Mouse (Mus musculus): Measurements from ENCODE around the gene Vars2.

Vars2 gene

DNA sequence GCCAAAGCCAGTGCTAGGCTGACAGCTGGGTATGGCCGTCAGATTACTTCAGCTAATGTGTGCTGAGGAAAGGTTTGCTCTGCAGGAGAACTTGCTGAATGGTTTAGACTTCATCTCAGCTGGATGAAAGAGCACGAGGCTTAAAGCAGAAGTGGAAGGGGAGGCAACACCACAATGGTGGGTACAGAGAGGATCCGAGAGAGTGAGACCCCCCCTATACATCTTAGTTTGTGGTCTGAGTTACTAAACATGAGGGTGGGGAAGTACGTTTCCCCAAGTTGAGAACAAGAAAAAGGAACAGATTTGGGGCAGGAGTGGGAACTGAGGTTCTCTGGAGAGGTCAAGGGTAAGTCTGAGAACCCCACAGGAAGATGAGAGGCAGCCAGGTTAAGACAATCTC is 25.0 kb upstream of the Vars2 start:
- 63% methylated on average over 4 of the region's 4 CpGs for WGBS

DNA sequence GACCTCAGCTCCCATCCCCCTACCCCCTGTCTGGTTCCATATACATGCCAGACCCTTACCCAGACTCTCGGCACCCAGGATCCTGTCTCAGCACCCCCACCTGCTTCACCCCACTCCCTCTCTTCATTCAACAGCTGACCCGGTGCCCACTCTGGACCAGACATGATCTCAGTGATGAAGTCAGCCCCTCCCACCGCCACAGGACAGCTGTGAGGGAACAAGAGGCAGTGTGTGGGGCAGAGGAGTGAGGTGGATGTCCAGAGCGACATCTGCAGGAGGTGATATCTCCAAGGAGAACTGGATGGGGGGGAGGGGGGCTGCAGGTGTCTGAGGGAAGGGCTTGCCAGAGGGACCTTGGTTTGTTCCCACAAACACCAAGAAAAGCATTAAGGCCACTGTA is 24.4 kb upstream of the Vars2 start:
- 77% methylated on average over 4 of the region's 4 CpGs for WGBS

DNA sequence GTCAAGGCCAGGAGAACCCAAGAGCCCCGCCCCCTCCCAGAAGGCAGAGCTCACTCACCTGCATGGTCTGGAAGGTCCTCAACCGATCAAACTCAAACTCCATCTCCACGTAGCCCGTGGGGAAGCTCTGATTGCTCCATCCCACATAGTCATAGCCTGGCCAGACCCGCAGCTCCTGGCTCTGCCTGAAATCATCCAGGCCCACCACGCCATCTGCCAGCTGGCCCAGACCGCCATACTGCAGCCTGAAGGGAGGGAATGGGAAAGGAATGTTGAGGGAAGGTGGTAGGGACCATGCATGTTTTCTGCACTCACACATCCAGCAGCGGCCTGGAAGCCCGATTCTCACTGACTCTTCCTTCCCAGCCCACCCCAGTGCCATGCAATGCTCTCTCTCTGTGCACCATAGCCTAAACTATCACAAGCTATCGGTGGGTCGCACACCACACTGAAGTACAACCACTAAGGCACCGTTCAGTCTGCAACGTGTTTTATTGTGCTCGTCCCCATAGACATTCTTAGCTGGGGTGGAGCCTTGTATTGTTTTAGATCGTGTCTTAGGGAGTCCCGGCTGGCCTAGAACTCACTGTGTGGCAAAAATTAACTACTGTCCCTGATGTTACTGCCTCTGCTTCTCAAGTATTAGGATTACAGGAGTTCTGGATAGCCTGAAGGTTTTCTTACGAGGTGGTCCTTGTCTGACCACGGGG is 22.7 kb upstream of the Vars2 start:
- 81% methylated on average over 18 of the region's 18 CpGs for WGBS

DNA sequence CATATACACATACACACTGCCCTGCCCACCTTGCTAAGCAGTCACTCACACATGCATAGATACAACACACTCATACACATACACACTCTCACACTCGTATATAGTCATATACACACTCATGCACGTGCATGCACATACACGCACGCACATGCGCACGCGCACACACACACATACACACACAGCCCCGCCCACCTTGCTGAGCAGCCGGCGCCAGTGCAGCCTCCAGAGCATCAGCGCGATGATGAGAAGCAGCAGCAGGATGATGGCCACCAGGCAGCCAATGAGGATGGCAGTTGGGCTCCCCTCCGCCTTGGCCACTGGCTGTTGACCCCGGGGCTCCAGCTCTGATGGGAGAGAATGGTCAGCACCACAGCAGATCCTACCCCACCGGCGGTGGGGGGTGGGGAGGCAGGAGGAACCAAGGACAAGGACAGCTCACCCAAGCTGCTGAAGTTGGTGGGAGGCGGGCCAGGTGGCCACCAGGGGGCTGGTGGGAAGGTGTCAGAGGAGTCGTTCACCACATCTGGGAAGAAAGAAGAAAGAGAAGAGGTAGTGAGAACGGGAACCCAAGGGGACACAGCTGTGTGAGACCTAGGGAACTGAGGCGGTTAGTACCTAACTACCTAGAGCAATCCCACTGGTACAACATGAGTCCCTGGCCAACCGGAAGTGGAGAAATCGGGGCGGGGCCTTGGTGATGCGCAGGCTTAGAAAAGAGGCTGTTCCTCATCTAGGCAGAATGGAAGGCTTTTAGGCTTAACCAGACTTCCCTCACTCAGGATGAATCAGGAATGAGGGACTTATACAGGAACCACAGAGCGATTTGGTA is 21.2 kb upstream of the Vars2 start:
- 80% methylated on average over 25 of the region's 25 CpGs for WGBS

DNA sequence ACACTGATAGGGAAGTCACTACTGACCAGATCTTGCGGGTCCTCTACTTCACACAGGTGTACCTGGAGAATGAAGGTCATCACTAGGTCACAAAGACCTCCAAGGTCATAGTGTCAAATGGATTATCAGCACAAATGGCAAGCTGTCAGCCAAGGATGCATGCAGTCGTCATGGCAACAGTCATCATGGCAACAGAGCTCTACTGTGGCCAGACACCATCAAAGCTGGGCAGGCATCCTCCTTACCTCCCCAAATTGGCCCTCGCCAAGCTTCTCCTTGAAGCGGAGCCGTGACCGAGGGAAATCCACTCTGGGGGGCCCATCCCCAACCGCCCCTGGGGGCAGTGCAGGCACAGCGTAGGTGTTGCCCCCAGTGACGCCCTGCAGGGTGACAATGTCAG is 17.7 kb upstream of the Vars2 start:
- 58% methylated on average over 9 of the region's 9 CpGs for WGBS

DNA sequence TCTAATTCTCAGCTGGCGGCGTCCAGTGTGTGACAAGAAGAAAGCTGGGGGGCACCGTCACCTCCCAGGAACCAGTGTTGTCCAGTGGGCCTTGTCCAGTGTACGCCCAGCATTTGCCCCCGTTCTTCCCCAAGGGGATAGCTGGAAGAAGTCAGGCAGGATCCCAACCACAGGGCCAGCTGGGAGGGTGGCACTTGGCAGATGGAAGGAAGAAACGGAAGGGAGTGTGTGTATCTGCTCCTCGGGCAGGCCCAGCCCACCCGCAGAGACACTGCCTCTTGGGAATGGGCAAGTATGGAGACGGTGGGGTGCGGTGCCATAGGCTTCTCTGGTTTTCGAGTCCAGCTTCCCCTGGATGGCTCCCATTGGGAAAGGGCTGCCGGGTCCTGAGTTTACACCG is 14.6 kb upstream of the Vars2 start:
- 79% methylated on average over 13 of the region's 13 CpGs for WGBS

DNA sequence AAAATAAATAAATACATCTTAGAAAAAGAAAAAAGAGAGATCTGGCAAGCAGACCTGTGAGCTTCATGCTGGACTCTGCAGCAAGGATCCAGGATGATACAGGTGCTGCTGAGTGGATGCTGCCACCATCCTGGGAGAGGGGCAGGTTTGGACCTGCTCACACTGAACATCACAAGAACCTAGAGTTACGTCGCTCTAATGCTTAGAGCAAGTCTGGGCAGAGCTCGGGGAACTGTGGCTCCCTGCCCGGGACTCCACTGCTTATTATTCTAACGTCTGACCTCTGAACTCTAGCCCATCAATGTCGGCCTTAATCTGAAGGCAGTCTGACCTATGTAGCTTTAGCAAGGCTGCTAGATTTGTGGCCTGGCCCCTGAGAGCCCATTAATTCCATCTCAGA is 13.2 kb upstream of the Vars2 start:
- 52% methylated on average over 6 of the region's 6 CpGs for WGBS

DNA sequence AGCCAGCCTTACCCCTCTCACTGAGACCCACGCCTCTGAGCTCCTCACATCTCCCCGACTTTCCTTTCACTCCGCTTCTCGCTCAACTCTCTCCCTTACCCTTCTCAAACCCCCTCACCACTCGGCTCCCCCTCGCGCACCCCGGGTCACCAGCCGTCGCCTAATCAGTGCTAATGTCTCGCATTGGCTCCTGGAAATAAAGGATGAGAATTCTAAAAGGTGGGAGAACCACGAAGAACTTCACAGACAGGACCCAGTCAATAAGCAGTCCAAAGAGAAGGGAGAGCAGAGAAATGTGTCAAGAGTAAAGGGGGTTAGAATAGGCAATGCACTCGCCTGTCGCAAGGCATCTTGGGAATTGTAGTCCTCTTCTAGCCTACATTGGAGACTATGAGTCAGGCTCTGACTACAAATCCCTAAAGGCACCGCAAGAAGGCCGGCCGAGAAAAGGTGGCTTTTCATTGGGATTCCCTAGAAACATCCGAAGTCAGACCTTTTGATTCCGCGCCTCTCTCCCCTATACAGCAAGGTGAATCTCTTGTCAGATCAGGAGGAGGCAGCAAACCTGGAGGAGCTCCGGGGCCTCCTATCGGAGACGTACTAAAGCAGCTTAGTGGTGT is 6.1 kb upstream of the Vars2 start, which contains the start of gene Gtf2h4:
TSS of gene Gtf2h4 (minus strand) at position 324 of the 620 bp plus-strand sequence.
- WGBS: 2% methylated on average over 23 of the region's 23 CpGs

DNA sequence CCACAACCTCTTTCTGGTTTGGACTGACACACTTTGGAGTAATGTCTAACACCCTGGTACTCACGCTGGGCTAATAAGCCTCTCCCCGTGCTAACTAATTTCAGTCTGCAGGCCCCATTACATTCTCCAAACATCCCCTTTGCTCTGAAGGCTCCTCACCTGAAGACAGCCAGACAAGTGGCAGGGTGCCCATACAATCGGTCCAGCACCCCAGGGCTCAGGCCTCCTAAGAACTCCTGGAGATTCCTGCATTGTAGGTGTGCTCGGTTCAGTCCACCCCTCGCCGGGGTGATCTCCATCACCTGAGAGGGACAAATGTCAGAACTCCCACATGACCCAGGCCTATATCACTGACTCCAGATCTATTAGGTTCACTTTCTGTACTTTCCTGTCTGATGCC is 5.1 kb upstream of the Vars2 start:
- WGBS: 83% methylated on average over 6 of the region's 6 CpGs

DNA sequence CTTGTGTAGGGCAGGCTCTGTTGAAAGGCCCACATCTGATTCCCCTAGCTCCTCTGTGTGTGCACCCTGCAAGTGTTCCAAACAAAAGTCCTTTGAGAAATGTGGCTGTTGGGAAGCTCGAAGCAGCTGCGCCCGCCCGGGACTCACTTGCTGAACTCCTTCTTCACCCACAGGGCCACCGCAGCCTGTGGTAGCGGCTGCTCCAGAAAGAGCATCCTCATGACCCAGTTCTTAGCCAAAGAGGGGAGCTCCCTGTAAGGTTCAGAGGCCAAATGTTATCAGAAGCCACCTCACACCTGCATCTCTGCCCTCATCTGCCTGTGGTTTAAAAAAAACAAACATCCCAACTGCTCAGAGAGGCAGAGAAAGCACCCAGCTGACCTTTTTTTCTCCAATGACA is 4.5 kb upstream of the Vars2 start:
- WGBS: 76% methylated on average over 6 of the region's 6 CpGs

DNA sequence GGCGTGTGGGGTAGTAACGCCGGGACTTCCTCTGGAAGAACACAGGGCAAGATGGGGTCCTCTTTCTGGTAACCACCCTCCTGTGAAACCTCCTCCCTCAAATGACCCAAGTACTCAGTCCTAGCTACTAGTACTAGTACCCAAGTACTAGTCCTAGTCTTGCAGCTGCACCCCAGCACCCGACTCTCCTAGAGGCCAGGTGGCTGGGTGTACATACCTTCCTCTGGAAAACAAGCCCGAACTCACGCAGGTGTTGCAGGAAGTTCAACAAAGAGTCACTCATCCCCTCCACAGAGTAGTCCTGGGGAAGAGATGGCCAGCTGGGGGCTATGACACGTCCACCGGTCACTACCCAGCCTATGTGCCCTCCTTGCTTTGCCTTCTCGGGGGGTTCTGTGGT is 2.3 kb upstream of the Vars2 start:
- 93% methylated on average over 9 of the region's 9 CpGs for WGBS

DNA sequence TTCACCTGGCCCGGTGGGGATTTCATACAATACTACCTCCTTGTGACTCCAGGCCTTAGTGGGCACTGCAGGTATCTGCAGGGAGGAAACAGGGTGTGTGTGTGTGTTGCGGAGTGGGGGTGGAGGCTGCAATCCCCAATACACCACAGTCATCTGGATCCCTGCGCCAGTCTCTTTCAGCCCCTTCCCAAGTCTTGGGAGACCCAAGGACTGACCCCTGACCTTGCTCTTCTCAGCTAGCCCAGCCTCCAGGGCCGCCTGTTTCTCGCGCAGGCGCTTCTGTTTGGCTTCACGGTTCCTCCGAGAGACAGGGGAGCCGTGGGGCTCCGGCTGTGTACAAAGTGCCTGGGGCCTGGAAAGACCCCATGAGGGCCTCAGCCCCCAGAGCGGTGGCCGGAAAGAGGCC is 538 bp downstream of the Vars2 start:
- WGBS: 5% methylated on average over 13 of the region's 13 CpGs

DNA sequence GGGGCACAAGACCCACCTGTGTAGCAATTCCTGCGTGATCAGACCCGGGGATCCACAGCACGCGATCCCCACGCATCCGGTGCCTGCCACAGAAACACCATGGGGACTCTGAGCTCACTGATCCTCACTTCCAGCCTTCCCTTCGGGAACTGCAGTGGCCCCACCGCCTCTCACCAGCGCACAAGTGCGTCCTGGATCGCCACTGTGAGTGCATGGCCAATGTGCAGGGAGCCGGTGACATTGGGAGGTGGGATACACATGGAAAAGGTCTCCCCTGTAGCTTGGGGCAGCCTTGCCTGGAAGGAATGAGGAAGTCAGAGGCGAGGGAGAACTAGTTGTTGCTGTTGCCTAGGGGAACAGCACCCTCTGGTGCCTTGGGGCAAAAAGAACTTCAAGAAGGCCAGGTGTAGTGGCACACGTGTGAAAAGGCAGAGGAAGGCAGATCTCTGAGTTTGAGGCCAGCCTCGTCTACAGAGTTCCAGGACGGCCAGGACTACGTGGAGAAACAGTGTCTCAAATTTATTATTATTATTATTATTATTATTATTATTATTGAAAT is 1.4 kb downstream of the Vars2 start:
- WGBS: 74% methylated on average over 17 of the region's 17 CpGs

DNA sequence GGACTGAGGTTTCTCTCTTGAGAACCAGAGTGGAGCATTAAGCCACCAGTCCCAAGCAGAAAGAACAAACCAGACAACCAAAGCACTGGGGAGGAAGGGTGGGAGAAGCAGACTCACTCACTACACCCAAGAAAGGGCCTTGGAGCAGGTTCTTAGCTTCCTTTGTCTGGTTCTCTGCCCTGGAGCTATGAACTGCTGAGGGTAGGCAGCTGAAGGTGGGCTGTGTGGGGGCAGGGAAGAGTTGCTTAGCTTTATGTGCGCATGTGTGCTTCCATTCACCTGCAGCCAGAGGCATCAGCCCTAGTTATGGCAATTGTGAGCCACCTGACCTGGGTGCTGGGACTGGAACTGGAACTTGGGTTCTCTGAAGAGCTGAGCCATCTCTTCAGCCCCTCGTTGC is 14.3 kb downstream of the Vars2 start:
- WGBS: 77% methylated on average over 2 of the region's 2 CpGs

DNA sequence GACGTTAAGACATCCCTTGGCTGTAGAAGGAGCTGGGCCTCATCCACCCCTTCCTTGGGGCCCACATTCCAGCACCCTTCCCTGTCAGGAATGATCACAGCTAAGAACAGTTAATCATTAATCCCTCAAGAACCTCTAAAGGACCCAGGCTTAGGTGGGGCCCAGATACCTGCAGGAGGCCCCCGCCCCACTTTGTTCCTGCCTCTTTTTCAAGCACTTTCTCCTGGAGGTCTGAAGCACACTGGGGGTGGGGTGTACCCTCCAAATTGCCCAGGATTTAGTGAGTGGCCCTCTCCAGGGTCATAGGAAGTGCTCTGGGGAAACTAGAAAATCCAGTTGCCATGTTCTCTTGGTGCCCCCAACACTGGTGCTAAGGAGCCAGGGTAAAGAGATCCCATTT is 18.0 kb downstream of the Vars2 start:
- 74% methylated on average over 2 of the region's 2 CpGs for WGBS

DNA sequence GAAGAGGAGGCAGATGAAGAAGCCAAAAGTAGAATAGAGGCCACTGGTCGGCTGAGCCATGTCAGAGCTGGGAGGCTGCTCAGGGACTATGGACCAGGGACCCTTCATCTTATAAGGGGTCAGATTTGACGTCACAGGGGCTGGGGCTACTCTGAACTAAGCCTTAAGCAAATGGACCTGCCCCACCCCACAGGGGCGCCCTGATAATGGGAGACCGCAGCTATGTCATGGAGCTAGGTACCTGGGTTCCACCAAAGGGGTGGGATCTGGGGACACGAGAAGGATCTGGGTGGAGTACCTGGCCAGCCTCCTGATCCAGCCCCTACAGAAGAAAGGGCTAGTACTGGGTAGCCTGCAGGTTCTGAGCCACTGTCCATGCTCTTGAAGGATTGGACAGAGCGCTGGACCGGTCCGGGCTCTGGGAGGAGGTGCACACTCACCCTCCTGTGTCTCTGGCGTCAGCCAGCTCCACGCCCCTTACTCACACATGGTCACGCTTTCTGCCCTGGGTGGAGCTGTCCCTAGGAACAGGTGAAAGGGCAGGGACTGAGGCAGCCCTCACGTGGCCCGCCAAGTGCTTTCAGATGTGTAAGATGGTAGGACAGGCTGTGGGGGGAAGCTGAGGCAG is 23.7 kb downstream of the Vars2 start, which contains the start of gene Mucl3:
TSS of gene Mucl3 (minus strand) at position 87 of the 628 bp plus-strand sequence.
- 77% methylated on average over 13 of the region's 13 CpGs for WGBS

DNA sequence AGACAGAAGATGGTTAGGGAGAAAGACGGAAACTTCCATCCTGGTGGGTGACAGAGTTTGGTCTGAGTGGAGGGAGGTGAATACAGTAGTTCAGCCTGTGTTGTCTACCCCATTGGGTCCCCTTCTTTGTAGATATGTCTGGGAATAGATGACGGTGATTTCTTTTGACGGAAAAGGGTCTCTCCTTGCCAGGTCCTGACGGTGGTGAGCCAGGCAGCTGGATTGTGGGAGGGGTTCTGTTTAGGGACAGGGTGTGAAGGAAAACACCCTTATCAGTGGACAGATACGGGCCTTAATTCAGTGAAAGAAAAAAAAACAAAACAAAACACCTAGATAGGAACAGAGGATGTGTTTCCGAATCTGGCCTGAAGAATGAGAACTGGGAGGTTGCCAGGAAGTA is 28.0 kb downstream of the Vars2 start:
- WGBS: 59% methylated on average over 6 of the region's 6 CpGs

DNA sequence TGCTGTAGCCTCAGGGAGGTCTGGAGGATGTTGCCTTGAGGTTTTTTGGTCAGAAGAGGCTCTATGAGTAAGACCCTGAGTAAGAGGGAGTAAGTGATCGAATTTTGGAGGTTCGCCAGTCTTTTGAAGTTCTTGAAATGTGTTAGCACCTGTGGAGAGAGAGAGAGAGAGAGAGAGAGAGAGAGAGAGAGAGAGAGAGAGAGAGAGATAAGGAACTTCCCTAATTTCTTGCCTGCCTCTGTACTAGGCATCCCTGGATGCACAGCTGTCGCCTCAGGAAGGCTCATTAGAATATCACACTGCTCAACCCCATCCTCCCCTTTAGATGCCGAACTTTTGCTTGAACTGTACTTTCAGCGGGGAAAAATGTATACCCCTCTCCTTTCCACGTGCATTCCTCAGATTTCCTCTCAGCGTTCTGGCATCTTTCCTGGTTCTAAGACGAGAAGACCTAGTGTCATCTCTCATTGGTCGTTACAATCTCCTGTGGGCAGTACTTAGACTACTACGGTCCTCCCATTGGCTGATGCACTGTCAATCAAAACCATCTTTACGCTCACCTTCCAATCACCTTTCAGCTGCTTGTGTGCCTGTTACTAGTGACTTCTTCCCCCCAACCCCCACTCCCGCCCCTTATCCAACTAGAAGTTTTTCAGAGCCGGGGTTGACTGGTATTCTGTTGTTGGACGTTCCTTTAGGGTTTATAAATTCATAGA is 28.8 kb downstream of the Vars2 start:
- WGBS: 28% methylated on average over 14 of the region's 14 CpGs

DNA sequence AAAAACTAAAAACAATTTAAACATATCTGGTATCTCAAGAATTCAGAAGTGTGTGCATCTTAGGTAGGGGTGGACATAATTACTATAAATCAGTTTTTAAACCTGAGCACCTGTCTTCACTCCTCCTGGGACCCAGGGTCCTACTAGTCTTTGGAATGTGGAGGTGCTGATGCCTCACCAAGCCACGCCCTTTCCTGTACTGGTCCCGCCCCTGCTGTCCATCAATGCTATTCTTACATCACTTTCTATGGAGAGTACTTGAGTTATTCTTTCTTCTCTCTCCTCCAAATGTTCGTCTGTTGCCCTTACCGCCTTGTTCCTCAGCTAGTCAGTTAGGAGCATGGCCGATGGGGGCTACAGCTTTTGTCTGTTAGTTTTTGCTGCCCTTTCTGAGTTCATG is 31.0 kb downstream of the Vars2 start:
- 26% methylated on average over 5 of the region's 5 CpGs for WGBS

DNA sequence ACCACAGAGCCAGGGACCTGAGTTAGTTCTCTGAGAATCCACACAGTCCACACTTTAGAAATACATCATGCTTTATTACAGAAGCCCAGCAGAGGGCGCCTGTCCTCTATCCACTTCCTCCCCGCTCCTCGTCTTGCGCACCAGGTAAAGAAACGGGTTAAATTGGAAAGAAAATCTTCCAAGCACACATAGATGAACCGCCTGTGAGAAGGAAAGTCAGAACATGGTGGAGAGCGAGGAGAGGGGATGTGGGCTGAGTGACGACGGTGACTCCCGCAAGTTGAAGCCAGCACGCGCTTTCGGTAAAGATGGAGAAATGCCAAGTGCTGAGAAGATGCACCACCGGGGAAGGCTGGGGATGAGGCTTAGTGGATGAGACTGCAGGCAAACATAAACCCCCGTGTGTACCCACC is 31.7 kb downstream of the Vars2 start:
- WGBS: 0% methylated on average over 15 of the region's 15 CpGs

DNA sequence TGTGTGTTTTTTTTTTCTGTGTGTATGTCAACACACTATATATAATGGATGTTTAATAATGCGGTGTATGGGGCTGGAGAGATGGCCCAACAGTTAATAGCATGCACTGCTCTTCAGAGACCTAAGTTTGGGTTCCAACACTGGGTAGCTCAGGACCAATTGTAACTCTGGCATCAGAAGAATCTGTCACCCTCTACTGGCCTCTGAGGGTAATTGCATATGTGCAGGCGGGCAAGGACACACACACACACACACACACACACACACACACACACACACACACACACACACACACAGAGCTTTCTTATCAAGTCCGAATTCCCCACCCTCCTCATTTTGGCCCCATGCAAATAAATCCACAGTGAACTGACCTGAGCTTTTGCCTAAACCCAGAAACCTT is 32.2 kb downstream of the Vars2 start:
- 66% methylated on average over 3 of the region's 3 CpGs for WGBS

Measured in cerebral cortex, adult 2 months (tissue).